Mouse (Mus musculus) 3134 (cell line): ENCODE results near the gene Mcm8.

Source experiments
- DNase-seq: peaks from one replicate; pipeline ENCODE4 v3.0.0-alpha.2; 2011; ENCODE audit warnings: low spot score; ENCODE audit not compliant: insufficient read length; ENCODE audit errors: extremely low read depth

Gene Mcm8

DNA sequence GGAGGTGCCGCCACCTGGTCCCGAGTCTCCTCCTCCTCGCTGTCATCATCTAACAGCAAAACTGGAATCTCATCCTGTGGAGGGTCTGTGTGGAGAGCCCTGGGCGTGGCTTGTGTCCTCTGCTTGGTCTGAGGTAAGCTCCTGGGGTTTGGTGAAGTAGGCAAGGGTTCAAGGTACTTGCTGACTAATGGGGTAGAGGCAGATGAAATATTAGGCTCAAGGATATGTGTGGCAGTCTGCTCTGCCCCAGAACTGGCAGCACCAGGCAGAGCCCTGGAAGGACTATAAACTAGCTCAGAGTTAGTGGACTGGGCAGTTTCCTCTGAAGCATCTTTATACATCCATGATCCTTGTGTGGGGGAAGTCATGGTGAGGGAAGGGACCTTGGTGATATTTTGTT is 54.3 kb downstream of the Mcm8 start:
- no peak for DNase-seq

DNA sequence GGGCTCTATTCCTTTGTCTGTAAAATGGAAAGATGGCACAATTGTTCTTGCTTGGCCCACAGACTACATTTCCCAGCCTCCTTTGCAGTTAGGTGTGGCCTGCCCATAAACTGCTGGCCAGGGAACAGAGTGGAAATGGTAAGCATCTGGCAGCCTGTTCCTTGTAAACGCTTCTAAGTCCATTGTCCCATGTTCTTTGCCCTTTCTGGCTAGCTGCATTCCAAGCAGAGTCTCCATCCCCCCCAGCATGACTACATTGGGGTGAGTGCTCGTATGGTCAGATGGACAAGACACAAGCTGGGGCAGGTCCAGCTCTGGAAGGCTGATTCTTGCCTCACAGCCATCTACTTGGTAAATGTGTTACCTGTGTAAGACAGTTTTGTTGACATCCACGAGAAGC is 55.7 kb downstream of the Mcm8 start:
- DNase-seq, result no peak

GRCm38 (mm10) chr2:132873657-132874326 is 57.9 kb downstream of the Mcm8 start:
- no peak for DNase-seq

- DNase-seq, result no peak
These were observed 61.0 kb downstream of the Mcm8 start for GRCm38 (mm10) chr2:132876991-132877390.

DNA sequence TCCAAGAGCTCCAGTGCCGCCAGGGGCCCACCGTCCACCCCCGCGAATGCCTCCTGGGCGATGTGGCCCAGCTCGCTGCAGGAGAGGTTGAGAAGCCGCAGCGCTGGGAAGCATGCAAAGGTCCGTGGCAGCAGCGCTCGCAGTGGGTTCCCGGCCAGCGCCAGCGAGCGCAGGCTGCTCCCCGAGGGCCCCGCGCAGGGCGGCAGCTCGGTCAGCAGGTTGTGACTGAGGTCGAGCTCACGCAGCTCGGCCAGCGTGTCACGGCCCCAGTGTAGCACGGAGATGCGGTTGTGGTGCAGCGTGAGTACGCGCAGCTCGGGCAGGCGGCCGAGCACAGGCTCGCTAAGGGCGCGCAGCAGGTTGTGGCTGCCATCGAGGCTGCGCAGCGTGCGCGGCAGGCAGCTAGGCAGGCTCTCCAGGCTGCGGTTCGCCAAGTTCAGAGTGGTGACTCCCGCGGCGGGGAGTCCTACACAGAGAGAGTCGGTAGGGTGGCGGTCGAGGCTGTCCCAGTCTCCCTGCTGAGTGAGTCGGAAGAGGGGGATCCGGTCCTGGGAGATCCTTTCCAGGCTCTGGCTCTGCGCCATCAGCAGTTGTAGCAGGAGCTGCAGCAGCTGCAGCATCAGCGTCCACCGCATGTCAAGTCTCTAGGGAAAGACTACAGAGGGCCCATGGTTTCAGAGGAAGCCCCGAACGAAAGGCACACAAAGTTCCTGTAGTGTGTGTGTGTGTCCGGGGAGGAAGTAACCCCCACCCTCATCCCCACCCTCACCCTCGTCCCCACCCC is 63.5 kb downstream of the Mcm8 start:
- no peak for DNase-seq

GRCm38 (mm10) chr2:132880844-132881645 is 65.1 kb downstream of the Mcm8 start, which contains the start of gene Lrrn4:
TSS of gene Lrrn4 (minus strand) at chr2:132880891.
- no peak for DNase-seq

DNA sequence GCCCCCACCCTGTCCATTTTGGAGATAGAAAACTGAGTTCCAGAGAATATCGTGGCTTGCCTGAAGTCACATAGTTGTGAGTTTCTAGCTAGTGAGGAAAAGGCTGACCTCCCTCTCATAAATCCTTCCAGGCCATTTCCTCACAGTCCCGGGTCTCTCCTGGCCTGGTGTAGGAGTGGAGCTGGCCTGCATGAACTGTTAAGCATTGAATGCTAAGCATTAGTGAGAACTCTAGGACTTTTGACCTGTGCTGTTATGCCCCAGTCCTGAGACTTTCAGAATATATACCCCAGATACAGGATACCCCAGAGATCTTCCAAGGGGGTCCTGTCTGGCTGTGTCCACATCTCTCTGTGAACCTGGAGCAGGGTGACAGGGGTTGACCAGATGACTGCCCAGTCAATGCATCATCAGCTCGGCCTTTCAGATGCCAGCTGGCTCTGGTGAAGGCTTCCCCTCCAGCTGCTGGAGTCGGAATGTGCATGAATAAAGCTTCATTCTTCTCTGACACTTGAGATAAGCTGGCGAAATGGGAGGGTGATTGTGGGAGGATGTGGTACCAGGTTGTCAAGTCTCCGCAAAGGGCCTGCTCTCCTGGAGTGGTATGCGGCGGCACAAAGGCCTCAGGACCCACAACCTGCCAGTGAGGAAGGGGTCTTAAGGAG is 68.5 kb downstream of the Mcm8 start:
- DNase-seq, result no peak

- no peak for DNase-seq
These were observed 69.4 kb downstream of the Mcm8 start for GRCm38 (mm10) chr2:132885312-132885711.
